Mouse (Mus musculus): Measurements from ENCODE around the gene Ano5.

Gene Ano5

GRCm38 (mm10) chr7:51629206-51629605, 118.4 kb downstream of the Ano5 start:
- CTCF ChIA-PET = no interaction called here

DNA sequence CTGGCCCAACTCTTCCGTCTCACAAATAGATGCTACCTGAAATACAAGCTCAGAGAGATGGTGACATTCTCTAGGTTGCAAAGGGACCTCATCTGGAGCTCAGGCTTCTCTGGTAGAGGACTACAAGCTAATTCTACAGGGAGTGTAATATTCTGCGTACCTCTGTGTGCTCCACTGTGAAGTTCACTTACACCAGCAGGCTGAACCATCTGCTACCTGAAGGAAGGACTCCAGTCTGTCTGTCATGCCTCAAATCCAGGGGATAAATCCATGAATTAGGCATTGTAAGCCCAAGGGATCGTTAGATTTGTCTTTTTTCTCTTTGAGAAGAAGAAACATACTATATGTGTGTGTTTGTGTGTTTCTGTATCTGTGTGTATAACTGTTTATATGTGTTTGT, 120.3 kb downstream of the Ano5 start:
- CTCF ChIA-PET = no interaction called here

- CTCF ChIA-PET = no interaction called here
These were observed 121.9 kb downstream of the Ano5 start for GRCm38 (mm10) chr7:51632543-51633229.

DNA sequence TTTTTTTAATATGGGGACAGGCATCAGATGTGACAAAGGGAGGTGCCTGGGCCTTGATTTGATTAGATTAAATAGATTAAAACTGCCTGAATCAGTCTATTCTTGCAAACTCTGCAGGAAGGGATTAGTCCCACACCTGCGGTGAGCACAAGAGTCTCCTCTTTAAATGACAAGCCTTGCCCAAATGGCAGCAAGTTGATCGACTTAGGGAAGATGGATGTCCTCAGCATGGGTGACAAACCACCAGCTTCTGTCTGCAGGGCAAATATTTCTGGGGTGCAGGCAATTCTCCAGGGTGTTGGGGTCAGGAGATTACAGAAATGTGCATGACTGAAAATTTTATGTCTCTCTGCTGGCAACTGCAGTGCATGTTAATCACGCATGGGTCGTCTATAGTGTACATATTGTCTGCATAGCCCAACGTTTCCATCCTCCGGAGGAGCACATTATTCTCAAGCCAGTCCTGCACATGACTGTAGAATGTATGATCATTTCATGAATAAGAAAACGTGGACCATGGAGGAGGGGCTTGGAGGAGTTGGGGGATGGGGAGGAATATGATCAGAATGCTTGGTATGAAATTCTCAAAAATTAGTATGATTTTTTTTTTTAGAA, 122.5 kb downstream of the Ano5 start:
- CTCF ChIA-PET = no interaction called here
